Mouse (Mus musculus): ENCODE measurements at regions not wholly inside any gene's neighbourhood (a gene's known extent, or its start where the extent isn't known, plus 50 kb on each side); places are given as distances from the start of the nearest gene placed in this dataset.

- Histone ChIP-seq H3K9me3 (no peaks in the 10 kb centered on the region), H3K9ac (replicated peaks) (no peak overlapping the region), H3K4me2 (no peak overlapping the region), H3K4me1 (replicated peaks) (no peaks in the 10 kb centered on the region), H3K27ac (no peak overlapping the region), H3K4me3 (replicated peaks) (no peak overlapping the region), H3K36me3 (no peaks in the 10 kb centered on the region), H3K27me3 (no peaks in the 10 kb centered on the region)
- no peak for ATAC-seq (ENCODE audit: insufficient number of reproducible peaks, insufficient read depth, low FRiP score, low TSS enrichment, low read depth)
- 88% methylated on average over 1 of the region's 1 CpGs for WGBS
Observed at GRCm38 (mm10) chr7:94504748-94505147, 1425.1 kb downstream of the Fam181b start.

GRCm38 (mm10) chr7:94517002-94517401, 1437.3 kb downstream of the Fam181b start:
- Histone ChIP-seq H3K4me2 (no peak overlapping the region), H3K27ac (no peak overlapping the region), H3K9ac (replicated peaks) (no peak overlapping the region), H3K36me3 (no peaks in the 10 kb centered on the region), H3K4me3 (replicated peaks) (no peak overlapping the region), H3K27me3 (no peaks in the 10 kb centered on the region), H3K9me3 (peaks cover 16% of the 10 kb centered on the region; the same call in 1 of the 2 replicates), H3K4me1 (replicated peaks) (no peaks in the 10 kb centered on the region)
- 77% methylated on average over 1 of the region's 1 CpGs for WGBS
- no peak for ATAC-seq (ENCODE audit: insufficient number of reproducible peaks, insufficient read depth, low FRiP score, low TSS enrichment, low read depth)

DNA sequence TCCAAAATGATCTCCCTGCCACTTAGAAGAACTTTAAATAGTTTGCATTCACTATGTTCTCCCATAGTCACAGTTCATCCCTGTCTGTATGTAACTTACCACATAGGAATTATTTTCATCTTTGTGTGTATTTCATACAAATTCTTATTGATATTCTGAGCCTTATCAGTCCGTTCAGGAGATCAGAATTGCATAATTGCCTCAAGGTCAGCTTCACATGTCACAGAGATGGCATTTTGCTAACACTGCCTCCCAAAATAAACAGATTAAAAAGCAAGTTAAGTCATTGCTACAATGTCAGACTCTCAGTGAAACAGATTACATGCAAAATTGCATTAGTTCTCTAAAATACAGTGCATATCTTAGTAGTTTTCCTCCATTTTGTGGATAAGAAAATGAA, 1452.9 kb downstream of the Fam181b start:
- no peak overlapping the region for H3K4me3 ChIP-seq (replicated peaks)
- H3K27ac ChIP-seq = no peak overlapping the region
- H3K9me3 ChIP-seq = no peaks in the 10 kb centered on the region
- H3K4me1 ChIP-seq (replicated peaks) = no peaks in the 10 kb centered on the region
- no peaks in the 10 kb centered on the region for H3K36me3 ChIP-seq
- no peak overlapping the region for H3K9ac ChIP-seq (replicated peaks)
- H3K27me3 ChIP-seq = no peaks in the 10 kb centered on the region
- no peak overlapping the region for H3K4me2 ChIP-seq
- 74% methylated on average over 1 of the region's 1 CpGs for WGBS
- no peak for ATAC-seq (ENCODE audit: insufficient number of reproducible peaks, insufficient read depth, low FRiP score, low TSS enrichment, low read depth)

- 6% methylated on average over 1 of the region's 1 CpGs for WGBS
- Histone ChIP-seq H3K9ac (replicated peaks) (no peak overlapping the region), H3K4me1 (replicated peaks) (peaks cover 5% of the 10 kb centered on the region), H3K4me2 (no peak overlapping the region), H3K9me3 (no peaks in the 10 kb centered on the region), H3K27ac (no peak overlapping the region), H3K36me3 (no peaks in the 10 kb centered on the region), H3K27me3 (no peaks in the 10 kb centered on the region), H3K4me3 (replicated peaks) (no peak overlapping the region)
- ATAC-seq (ENCODE audit: insufficient number of reproducible peaks, insufficient read depth, low FRiP score, low TSS enrichment, low read depth) = peak; percentile 59; the same call in 1 of the 2 replicates
Observed at GRCm38 (mm10) chr7:94548332-94548731, 1468.7 kb downstream of the Fam181b start.

DNA sequence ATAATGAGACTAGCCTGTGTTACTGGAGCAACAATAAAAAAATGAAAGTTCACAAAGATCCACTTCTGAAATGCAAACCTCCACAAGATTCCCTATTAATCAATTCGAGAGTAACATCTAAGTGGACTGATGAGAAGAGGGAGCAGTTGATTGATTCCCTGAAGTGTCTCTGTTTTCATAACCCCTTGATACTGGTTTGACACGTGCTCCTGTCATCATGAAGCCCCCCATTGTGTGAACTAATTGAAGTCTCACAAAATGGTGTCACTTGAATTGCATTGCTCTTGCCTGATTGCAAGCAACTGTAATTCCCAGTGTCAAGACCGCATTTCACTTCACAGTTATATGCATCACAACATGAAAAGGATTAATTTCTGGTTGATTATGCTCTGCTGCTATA, 1501.8 kb downstream of the Fam181b start:
- WGBS = 59% methylated on average over 3 of the region's 3 CpGs

DNA sequence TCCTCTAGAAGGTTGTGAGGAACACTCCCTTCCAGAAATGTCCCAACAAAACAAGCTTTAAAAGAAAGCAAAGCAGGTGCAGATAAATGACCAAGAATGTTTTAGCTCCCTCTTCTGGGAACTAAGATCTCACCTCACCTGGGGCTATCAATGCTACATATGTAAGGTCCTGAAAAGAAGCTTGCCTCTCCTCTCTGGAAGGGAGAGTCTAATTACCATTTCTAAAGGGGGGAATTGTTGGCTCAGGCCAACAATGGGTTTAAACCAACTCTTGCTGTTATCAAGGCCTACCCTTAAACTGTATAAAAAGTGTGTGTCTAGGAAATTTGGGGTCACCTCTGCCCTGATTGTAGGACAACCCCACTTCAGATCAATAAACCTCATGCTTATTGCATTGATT, 1508.1 kb downstream of the Fam181b start:
- Histone ChIP-seq H3K27ac (no peak overlapping the region), H3K4me3 (replicated peaks) (no peak overlapping the region), H3K4me2 (no peak overlapping the region), H3K4me1 (replicated peaks) (no peaks in the 10 kb centered on the region), H3K36me3 (no peaks in the 10 kb centered on the region), H3K9me3 (no peaks in the 10 kb centered on the region), H3K27me3 (no peaks in the 10 kb centered on the region), H3K9ac (replicated peaks) (no peak overlapping the region)
- ATAC-seq (ENCODE audit: insufficient number of reproducible peaks, insufficient read depth, low FRiP score, low TSS enrichment, low read depth) = no peak

More for the DNA sequence above, 1501.8 kb downstream of the Fam181b start:
- no peaks in the 10 kb centered on the region for H3K36me3 ChIP-seq
- no peak overlapping the region for H3K4me3 ChIP-seq (replicated peaks)
- H3K27me3 ChIP-seq = no peaks in the 10 kb centered on the region
- no peaks in the 10 kb centered on the region for H3K9me3 ChIP-seq
- H3K4me1 ChIP-seq (replicated peaks) = no peaks in the 10 kb centered on the region
- ATAC-seq (ENCODE audit: insufficient number of reproducible peaks, insufficient read depth, low FRiP score, low TSS enrichment, low read depth) = no peak
- H3K27ac ChIP-seq = no peak overlapping the region
- H3K4me2 ChIP-seq = no peak overlapping the region
- H3K9ac ChIP-seq (replicated peaks) = no peak overlapping the region

DNA sequence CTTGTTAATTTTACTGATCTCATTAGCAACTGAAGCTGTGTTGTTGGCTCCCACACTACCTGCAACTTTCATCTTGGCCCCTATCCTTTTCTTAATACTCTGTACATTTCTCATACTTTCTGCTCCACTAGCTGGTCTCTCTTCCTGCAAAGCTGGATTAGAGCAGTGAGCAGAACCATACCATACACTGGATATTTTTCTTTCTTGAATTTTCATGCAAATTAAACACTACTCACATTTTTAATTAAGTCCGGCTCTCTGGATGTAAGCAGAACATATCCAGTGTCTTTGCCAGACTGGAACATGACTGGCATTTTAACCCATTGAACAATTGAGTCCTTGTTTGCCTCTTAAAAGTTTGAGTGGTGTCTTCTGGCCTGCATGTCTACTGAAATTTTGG, 1515.0 kb downstream of the Fam181b start:
- Histone ChIP-seq H3K36me3 (no peaks in the 10 kb centered on the region), H3K9me3 (no peaks in the 10 kb centered on the region), H3K27me3 (no peaks in the 10 kb centered on the region), H3K4me2 (no peak overlapping the region), H3K9ac (replicated peaks) (no peak overlapping the region), H3K4me3 (replicated peaks) (no peak overlapping the region), H3K4me1 (replicated peaks) (no peaks in the 10 kb centered on the region), H3K27ac (no peak overlapping the region)
- no peak for ATAC-seq (ENCODE audit: insufficient number of reproducible peaks, insufficient read depth, low FRiP score, low TSS enrichment, low read depth)
- WGBS = 74% methylated on average over 1 of the region's 1 CpGs

DNA sequence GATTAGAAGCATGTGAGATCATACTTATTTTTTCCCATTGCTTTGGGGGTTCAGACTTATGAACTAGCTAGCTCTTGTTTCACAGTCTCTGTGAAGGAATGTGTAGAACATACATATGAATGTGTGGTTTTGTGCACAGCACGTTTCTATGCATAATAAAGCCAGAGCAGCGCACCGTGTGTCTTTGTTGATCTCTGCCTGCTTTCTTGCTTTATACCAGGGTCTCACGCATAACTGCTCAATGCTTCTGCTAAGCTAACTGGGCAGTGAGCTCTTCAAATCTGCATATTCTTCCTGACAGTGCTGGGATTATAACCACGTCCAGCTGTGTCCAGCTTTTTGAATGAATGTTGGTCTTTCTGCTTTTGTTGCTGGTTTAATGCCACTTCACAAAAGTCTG, 1539.3 kb downstream of the Fam181b start:
- Histone ChIP-seq H3K9me3 (no peaks in the 10 kb centered on the region), H3K4me3 (replicated peaks) (no peak overlapping the region), H3K27me3 (no peaks in the 10 kb centered on the region), H3K36me3 (no peaks in the 10 kb centered on the region), H3K4me1 (replicated peaks) (no peaks in the 10 kb centered on the region), H3K4me2 (no peak overlapping the region), H3K27ac (no peak overlapping the region), H3K9ac (replicated peaks) (no peak overlapping the region)
- ATAC-seq (ENCODE audit: insufficient number of reproducible peaks, insufficient read depth, low FRiP score, low TSS enrichment, low read depth) = no peak
- 84% methylated on average over 5 of the region's 5 CpGs for WGBS

DNA sequence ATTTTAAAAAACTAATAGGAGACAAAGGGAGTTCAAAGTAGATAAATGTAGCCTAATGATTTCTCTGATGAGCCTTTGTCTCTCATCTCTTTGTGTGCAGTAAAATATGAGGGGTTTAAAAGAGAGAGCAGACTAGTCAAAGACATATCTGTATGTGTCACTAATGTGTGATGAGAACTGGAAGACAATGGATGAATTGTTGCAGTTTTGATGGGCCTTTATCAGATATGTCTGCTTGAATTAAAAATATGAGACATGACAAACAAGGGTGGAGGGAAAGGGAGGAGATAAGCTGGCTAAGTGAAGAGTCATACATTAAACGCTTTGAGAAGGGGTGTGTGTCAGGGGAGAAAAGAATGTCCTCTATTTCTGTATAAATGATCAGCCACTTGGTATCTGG, 1544.9 kb downstream of the Fam181b start:
- Histone ChIP-seq H3K27ac (no peak overlapping the region), H3K9me3 (no peaks in the 10 kb centered on the region), H3K4me1 (replicated peaks) (no peaks in the 10 kb centered on the region), H3K4me2 (no peak overlapping the region), H3K4me3 (replicated peaks) (no peak overlapping the region), H3K36me3 (no peaks in the 10 kb centered on the region), H3K9ac (replicated peaks) (no peak overlapping the region), H3K27me3 (no peaks in the 10 kb centered on the region)
- ATAC-seq (ENCODE audit: insufficient number of reproducible peaks, insufficient read depth, low FRiP score, low TSS enrichment, low read depth) = no peak
- 97% methylated on average over 1 of the region's 1 CpGs for WGBS

GRCm38 (mm10) chr7:94637367-94638023, 1533.6 kb upstream of the Tenm4 start:
- 82% methylated on average over 3 of the region's 3 CpGs for WGBS
- Histone ChIP-seq H3K9me3 (no peaks in the 10 kb centered on the region), H3K4me3 (replicated peaks) (no peak overlapping the region), H3K4me1 (replicated peaks) (no peaks in the 10 kb centered on the region), H3K27ac (no peak overlapping the region), H3K9ac (replicated peaks) (no peak overlapping the region), H3K27me3 (no peaks in the 10 kb centered on the region), H3K36me3 (no peaks in the 10 kb centered on the region), H3K4me2 (no peak overlapping the region)
- ATAC-seq (ENCODE audit: insufficient number of reproducible peaks, insufficient read depth, low FRiP score, low TSS enrichment, low read depth) = no peak

DNA sequence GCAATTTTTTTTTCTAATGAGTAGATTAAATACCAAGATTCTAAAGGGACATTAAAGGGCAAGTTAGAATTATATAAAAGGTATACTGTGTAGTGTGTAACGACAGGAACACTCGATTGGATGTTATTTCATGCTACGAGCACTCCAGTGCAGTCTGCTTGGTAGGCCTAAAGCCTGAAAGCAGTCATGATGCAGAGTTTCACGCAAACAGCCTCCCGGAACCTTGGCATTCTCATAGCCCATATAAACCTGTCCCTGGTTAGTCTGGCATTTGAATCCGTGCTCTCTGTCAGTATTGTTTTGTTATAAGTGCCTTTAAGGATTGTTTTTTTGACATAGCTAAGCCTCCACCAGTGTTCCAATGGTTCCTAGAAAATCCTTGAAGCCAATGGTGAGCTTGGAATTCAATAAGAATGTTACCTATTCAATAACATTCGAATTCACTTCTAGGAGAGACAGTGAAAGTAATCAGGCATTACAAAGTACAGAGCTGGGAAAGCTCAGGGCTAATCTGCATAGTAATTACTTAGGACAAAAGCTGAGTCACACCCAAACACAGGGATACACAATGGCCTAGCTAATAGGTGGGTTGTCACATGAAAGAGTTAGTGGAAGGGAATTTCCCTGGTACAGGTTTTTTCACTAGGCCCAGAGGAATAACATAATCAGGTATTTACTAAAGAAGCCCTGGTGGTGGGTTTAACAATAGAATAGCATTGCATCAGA, 1526.3 kb upstream of the Tenm4 start:
- H3K36me3 ChIP-seq = no peaks in the 10 kb centered on the region
- no peak overlapping the region for H3K9ac ChIP-seq (replicated peaks)
- no peaks in the 10 kb centered on the region for H3K27me3 ChIP-seq
- no peak overlapping the region for H3K4me3 ChIP-seq (replicated peaks)
- no peaks in the 10 kb centered on the region for H3K9me3 ChIP-seq
- no peak overlapping the region for H3K4me2 ChIP-seq
- WGBS = 62% methylated on average over 7 of the region's 7 CpGs
- ATAC-seq (ENCODE audit: insufficient number of reproducible peaks, insufficient read depth, low FRiP score, low TSS enrichment, low read depth) = no peak
- no peak overlapping the region for H3K27ac ChIP-seq
- H3K4me1 ChIP-seq (replicated peaks) = no peaks in the 10 kb centered on the region

- WGBS = 61% methylated on average over 4 of the region's 4 CpGs
- Histone ChIP-seq H3K4me2 (no peak overlapping the region), H3K27ac (no peak overlapping the region), H3K27me3 (no peaks in the 10 kb centered on the region), H3K9ac (replicated peaks) (no peak overlapping the region), H3K4me3 (replicated peaks) (no peak overlapping the region), H3K9me3 (no peaks in the 10 kb centered on the region), H3K4me1 (replicated peaks) (no peaks in the 10 kb centered on the region), H3K36me3 (no peaks in the 10 kb centered on the region)
- no peak for ATAC-seq (ENCODE audit: insufficient number of reproducible peaks, insufficient read depth, low FRiP score, low TSS enrichment, low read depth)
Observed at GRCm38 (mm10) chr7:94645337-94645736, 1525.7 kb upstream of the Tenm4 start.
